Mouse (Mus musculus) olfactory bulb, adult 2 months (tissue): ENCODE data around the gene Prdm4.

Experiments
- CTCF ChIP-seq: fragments of 200-500 bp; IDR thresholded peaks from 2 replicates; pipeline ENCODE4 v1.5.1; 2012; ENCODE audit warnings: low read depth, mild to moderate bottlenecking, low read length, moderate library complexity; ENCODE audit not compliant: insufficient read depth
- POLR2A ChIP-seq: fragments of 200-500 bp; IDR thresholded peaks from 2 replicates; pipeline ENCODE4 v1.6.1; 2012; ENCODE audit warnings: mild to moderate bottlenecking, low read depth, low read length, moderate library complexity; ENCODE audit not compliant: insufficient read depth

- TF ChIP-seq CTCF (no peak), POLR2A (no peak)
Measured at GRCm38 (mm10) chr10:85846105-85846862, 70.7 kb downstream of the Prdm4 start.
